Mouse (Mus musculus) R1 (cell line): ENCODE results near the gene Fbxo48.

Experiments
- DNase-seq: peaks from one replicate; pipeline ENCODE4 v3.0.0-alpha.2; 2018; ENCODE audit warnings: low read depth, low spot score

Gene Fbxo48

GRCm38 (mm10) chr11:16950976-16951760 lies at the start of gene Fbxo48:
Gene Fbxo48, plus strand, starts transcription at chr11:16951375.
- DNase-seq = peak; percentile 100

DNA sequence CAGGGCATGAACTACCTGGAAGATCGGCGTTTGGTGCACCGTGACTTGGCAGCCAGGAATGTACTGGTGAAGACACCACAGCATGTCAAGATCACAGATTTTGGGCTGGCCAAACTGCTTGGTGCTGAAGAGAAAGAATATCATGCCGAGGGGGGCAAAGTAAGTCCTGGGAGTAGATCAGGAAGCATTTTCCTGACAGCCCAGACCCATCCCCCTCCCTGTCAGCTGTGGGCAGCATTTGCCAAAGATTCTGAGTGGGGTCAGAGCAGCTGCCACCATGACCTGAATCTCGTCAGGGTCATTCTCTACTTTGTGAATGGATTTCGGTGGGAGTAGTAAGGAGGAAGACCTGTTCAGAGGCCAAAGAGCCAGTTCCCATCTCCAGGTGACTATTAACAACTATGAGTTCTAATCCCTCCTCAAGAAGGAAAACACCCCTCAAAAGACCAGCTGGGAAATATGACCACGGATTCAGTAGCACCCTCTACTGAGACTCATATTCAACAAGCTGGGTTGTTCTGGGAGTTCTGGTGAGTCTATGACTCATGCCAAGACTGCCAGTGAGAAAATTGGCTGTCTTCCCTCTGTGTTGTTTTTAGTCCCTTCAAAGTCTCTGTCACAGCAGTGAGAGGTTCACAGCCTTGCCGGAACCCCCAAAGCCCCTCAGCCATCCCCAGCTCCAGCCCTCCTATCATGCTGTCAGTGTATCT lies 46.7 kb upstream of the Fbxo48 start:
- DNase-seq = no peak

- no peak for DNase-seq
Measured at GRCm38 (mm10) chr11:16905012-16905332, 46.2 kb upstream of the Fbxo48 start.

DNA sequence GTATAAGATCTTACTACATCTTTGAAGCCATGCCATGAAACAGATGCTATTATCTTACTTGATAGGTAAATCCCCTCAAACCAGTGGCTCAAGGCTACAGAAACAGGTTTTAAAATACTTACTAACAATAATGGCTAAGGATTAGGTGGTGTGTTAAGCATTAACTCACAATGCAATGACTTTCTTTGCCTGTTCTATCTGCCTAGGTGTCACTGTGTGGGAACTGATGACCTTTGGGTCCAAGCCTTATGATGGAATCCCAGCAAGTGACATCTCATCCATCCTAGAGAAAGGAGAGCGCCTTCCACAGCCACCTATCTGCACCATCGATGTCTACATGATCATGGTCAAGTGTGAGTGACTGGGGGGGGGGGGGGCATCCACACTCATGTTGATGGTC lies 44.6 kb upstream of the Fbxo48 start:
- no peak for DNase-seq

DNA sequence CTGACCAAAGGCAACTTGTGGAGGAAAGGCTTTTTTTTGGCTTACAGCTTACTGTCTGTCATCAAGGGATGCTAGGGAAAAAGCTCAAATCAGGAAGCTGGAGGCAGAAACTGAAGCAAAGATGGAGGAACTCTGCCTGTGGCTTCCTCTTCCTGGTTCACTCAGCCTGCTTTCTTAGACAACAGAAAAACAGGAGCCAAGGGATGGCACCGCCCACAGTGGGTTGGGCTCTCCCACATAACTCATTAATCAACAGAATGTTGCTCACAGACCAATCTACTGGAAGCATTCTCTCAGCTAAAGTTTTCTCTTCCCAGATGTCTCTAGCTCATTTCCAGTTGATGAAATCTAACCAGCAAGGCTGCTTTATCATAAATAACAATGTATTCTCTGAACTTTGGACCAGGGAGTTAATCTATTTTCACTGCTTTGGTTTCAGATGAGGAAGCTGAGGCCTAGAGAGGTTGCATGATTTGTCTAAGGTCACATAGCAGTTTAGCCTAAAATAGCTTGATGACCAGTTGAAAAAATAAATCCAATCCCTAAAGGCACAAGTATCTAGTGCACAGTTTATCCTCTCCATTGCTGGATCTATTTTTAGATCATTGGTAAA lies 43.6 kb upstream of the Fbxo48 start:
- DNase-seq = no peak

- no peak for DNase-seq
Measured at GRCm38 (mm10) chr11:16914756-16915155, 36.4 kb upstream of the Fbxo48 start.

DNA sequence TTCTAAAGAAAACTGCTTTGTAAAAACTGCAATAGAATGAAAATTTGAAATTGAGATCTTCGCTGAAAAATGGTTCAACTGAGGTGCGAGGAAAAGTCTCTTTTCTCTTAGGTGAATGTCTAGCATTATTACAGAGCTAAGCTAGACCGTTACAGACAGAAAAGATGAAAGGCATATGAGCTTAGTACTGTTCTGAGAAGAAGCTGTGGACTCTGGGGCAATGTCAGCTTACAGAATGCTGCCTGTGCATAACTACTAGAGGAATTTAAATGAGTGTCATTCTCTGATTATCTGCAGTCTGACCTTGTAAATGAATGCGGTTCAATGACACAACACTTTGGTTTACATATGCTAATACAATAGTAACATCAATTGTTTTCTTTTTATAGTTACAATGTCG lies 35.3 kb upstream of the Fbxo48 start:
- DNase-seq = peak; percentile 46

GRCm38 (mm10) chr11:16917512-16917911 lies 33.7 kb upstream of the Fbxo48 start:
- no peak for DNase-seq

- DNase-seq = no peak
Measured at GRCm38 (mm10) chr11:16932159-16932558, 19.0 kb upstream of the Fbxo48 start.

DNA sequence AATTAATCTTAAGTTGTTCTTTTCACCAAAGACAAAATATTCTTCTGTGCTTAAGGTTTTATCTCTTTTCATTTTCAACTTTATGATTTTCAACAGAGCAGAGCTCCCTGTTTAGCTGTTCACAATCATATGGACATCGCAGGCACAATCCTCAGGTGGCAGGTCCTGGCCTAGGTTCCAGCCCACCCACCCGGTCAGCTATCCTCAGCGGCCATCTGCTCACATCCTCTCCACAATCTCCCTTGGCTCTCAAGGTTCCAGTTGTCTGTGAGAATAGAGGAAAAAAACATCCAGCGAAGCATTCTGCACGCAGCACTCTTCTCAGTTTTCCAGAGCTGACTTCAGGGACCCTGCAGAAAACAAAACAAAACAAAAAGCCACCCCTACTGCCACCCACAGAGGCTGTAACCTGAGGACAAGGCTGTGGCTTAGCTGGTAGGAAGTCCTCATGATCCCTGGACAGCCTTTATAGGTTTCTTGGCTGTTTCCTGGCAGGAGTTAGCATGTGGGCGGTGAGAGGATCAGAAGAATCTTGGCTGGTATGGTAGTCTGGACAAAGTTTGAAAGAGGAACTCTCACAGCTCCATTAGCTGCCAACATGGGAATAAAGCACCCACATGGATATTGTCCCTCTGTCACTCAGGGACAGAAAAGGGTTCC lies 15.5 kb upstream of the Fbxo48 start:
- no peak for DNase-seq

- DNase-seq = no peak
Measured at GRCm38 (mm10) chr11:16941103-16941793, 9.9 kb upstream of the Fbxo48 start.

DNA sequence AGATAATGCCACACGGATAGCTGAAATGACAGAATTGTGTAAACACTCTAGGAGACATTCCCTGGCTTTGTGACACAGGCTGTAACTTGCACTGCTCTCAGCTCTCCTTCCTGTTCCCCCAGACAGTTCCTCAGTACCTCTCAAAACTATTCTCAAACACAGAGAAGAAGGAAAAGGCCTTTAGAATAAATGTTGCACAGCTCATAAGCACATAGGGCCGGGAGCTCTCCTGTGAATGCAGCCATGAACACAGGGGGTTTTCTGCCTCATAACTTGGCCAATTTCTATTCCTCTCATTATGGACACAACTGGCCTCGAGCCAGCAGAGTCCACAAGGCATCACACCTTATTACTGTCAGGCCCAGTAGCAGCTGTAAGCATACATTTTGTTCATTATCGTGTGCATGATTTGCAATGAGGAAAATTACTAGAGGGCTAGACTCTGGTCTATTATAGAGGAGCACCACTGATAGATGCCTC lies 9.2 kb upstream of the Fbxo48 start:
- DNase-seq = no peak

DNA sequence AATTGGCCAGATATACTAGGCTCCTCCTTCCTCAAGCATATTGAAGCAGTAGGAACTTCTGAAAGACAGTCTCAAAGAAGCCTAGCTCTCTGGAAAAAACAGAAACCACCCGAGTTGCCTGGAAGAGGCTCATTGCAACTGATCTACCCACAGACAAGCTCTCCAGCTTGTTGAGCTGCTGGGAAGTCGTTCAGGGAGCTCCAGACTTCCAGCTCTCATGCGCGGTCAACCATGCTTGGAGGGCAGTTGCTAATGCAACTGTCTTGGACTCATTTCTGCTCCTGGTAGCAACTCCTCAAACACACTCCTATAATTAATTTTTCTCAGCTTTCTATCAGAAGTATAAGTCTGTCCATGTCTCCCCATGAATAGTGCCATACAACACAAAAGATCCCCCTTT lies 8.2 kb upstream of the Fbxo48 start:
- no peak for DNase-seq

- DNase-seq = peak; percentile 55
Measured at GRCm38 (mm10) chr11:16948756-16949155, 2.4 kb upstream of the Fbxo48 start.

- peak; percentile 5 for DNase-seq
Measured at GRCm38 (mm10) chr11:16950226-16950975, 774 bp upstream of the Fbxo48 start.

- no peak for DNase-seq
Measured at GRCm38 (mm10) chr11:16951761-16952010, 511 bp downstream of the Fbxo48 start.

- no peak for DNase-seq
Measured at GRCm38 (mm10) chr11:16956115-16956862, 5.1 kb downstream of the Fbxo48 start.

GRCm38 (mm10) chr11:16957030-16957429 lies 5.9 kb downstream of the Fbxo48 start:
- DNase-seq = no peak

GRCm38 (mm10) chr11:16958520-16958919 lies 7.3 kb downstream of the Fbxo48 start:
- DNase-seq = no peak

GRCm38 (mm10) chr11:16967806-16968205 lies 16.6 kb downstream of the Fbxo48 start:
- peak; percentile 26 for DNase-seq
